Mouse (Mus musculus): ENCODE results near the gene Angptl4. TPM values are rescaled to one million over a fixed set of nuclear protein-coding genes. Genes with fewer than 3 reads are reported as not detected.
"Not testable (repeated sequence)": the region's sequence is repeated elsewhere in the genome, so short reads cannot be mapped to it uniquely, and the experiment has no call there.

Angptl4 gene
- polyA plus RNA-seq (2016; fragmentation: Nextera tagmentation; extraction: Ambion mirVana) = 11.4 and 13.3 TPM in 2 replicates

- Histone ChIP-seq H3K4me3 (replicated peaks) (peak within 1 kb of the TSS; percentile 46), H3K36me3 (replicated peaks) (no peaks in the 10 kb centered on the region), H3K27ac (peak within 1 kb of the TSS; percentile 61; the same call in 1 of the 2 replicates), H3K9ac (peak within 1 kb of the TSS; percentile 58), H3K9me3 (no peaks in the 10 kb centered on the region), H3K4me2 (peak within 1 kb of the TSS; percentile 87), H3K4me1 (peaks cover 22% of the 10 kb centered on the region), H3K27me3 (peaks cover 27% of the 10 kb centered on the region)
- peak; percentile 79 for ATAC-seq (ENCODE audit: low FRiP score)
- 1% methylated on average over 50 of the region's 50 CpGs for WGBS
Observed at GRCm38 (mm10) chr17:33781124-33781977, at the start of gene Angptl4. Gene Angptl4 (minus strand): TSS chr17:33781830.

GRCm38 (mm10) chr17:33829561-33829960 lies 47.9 kb upstream of the Angptl4 start:
- Histone ChIP-seq H3K36me3 (replicated peaks) (peaks cover 51% of the 10 kb centered on the region), H3K27ac (no peak overlapping the region), H3K4me3 (replicated peaks) (no peak overlapping the region), H3K9ac (no peak overlapping the region), H3K4me1 (peaks cover 13% of the 10 kb centered on the region), H3K9me3 (no peaks in the 10 kb centered on the region), H3K27me3 (no peaks in the 10 kb centered on the region), H3K4me2 (no peak overlapping the region)
- 93% methylated on average over 10 of the region's 10 CpGs for WGBS
- no peak for ATAC-seq (ENCODE audit: low FRiP score)

GRCm38 (mm10) chr17:33828892-33829291 lies 47.3 kb upstream of the Angptl4 start:
- Histone ChIP-seq H3K4me3 (replicated peaks) (no peak overlapping the region), H3K9me3 (no peaks in the 10 kb centered on the region), H3K4me1 (peaks cover 13% of the 10 kb centered on the region), H3K9ac (no peak overlapping the region), H3K27me3 (no peaks in the 10 kb centered on the region), H3K27ac (peak overlapping the region; percentile 36; the same call in 1 of the 2 replicates), H3K4me2 (no peak overlapping the region), H3K36me3 (replicated peaks) (peaks cover 44% of the 10 kb centered on the region)
- ATAC-seq (ENCODE audit: low FRiP score) = no peak
- WGBS = 78% methylated on average over 2 of the region's 2 CpGs

GRCm38 (mm10) chr17:33826850-33827249 lies 45.2 kb upstream of the Angptl4 start:
- Histone ChIP-seq H3K4me1 (peaks cover 32% of the 10 kb centered on the region), H3K27me3 (no peaks in the 10 kb centered on the region), H3K36me3 (replicated peaks) (peaks cover 41% of the 10 kb centered on the region), H3K9me3 (no peaks in the 10 kb centered on the region), H3K27ac (no peak overlapping the region), H3K9ac (no peak overlapping the region), H3K4me3 (replicated peaks) (no peak overlapping the region), H3K4me2 (no peak overlapping the region)
- WGBS = under 1% methylated on average over 3 of the region's 3 CpGs
- no peak for ATAC-seq (ENCODE audit: low FRiP score)

GRCm38 (mm10) chr17:33825462-33825861 lies 43.8 kb upstream of the Angptl4 start:
- ATAC-seq (ENCODE audit: low FRiP score) = no peak
- Histone ChIP-seq H3K4me2 (peak overlapping the region; percentile 77), H3K27me3 (no peaks in the 10 kb centered on the region), H3K9me3 (no peaks in the 10 kb centered on the region), H3K36me3 (replicated peaks) (peaks cover 41% of the 10 kb centered on the region), H3K4me3 (replicated peaks) (peak overlapping the region; percentile 77), H3K9ac (peak overlapping the region; percentile 87; the same call in 1 of the 2 replicates), H3K4me1 (peaks cover 33% of the 10 kb centered on the region), H3K27ac (no peak overlapping the region)
- WGBS = 85% methylated on average over 8 of the region's 8 CpGs

GRCm38 (mm10) chr17:33824997-33825330 lies 43.3 kb upstream of the Angptl4 start:
- H3K27ac ChIP-seq = peak overlapping the region; percentile 84; the same call in 1 of the 2 replicates
- H3K36me3 ChIP-seq (replicated peaks) = peaks cover 41% of the 10 kb centered on the region
- peak overlapping the region; percentile 87 for H3K9ac ChIP-seq
- ATAC-seq (ENCODE audit: low FRiP score); H3K9me3 ChIP-seq; H3K27me3 ChIP-seq: not testable (repeated sequence)
- H3K4me3 ChIP-seq (replicated peaks) = peak overlapping the region; percentile 77
- 5% methylated on average over 6 of the region's 6 CpGs for WGBS
- peak overlapping the region; percentile 77 for H3K4me2 ChIP-seq
- peaks cover 33% of the 10 kb centered on the region for H3K4me1 ChIP-seq

GRCm38 (mm10) chr17:33824084-33824996 lies 42.7 kb upstream of the Angptl4 start, which contains the start of the genes Rps28 and Ndufa7:
Gene Rps28 (minus strand): TSS chr17:33824562.
Gene Ndufa7 (plus strand): TSS chr17:33824572.
- Histone ChIP-seq H3K4me3 (replicated peaks) (peak within 1 kb of the TSS; percentile 77), H3K27me3 (no peaks in the 10 kb centered on the region), H3K4me1 (peaks cover 33% of the 10 kb centered on the region), H3K36me3 (replicated peaks) (peaks cover 41% of the 10 kb centered on the region), H3K9ac (peak within 1 kb of the TSS; percentile 87), H3K4me2 (peak within 1 kb of the TSS; percentile 80), H3K9me3 (no peaks in the 10 kb centered on the region), H3K27ac (peak within 1 kb of the TSS; percentile 84)
- WGBS = under 1% methylated on average over 51 of the region's 51 CpGs
- peak; percentile 94 for ATAC-seq (ENCODE audit: low FRiP score)

- peak overlapping the region; percentile 77 for H3K4me3 ChIP-seq (replicated peaks)
- H3K27me3 ChIP-seq; H3K27ac ChIP-seq; H3K9me3 ChIP-seq; ATAC-seq (ENCODE audit: low FRiP score): not testable (repeated sequence)
- peak overlapping the region; percentile 80 for H3K4me2 ChIP-seq
- peak overlapping the region; percentile 87 for H3K9ac ChIP-seq
- 86% methylated on average over 8 of the region's 8 CpGs for WGBS
- peaks cover 44% of the 10 kb centered on the region for H3K4me1 ChIP-seq
- H3K36me3 ChIP-seq (replicated peaks) = peaks cover 48% of the 10 kb centered on the region
Observed at GRCm38 (mm10) chr17:33823171-33823570, 41.5 kb upstream of the Angptl4 start.

GRCm38 (mm10) chr17:33822436-33822959 lies 40.9 kb upstream of the Angptl4 start:
- Histone ChIP-seq H3K36me3 (replicated peaks) (peaks cover 48% of the 10 kb centered on the region), H3K9me3 (no peaks in the 10 kb centered on the region), H3K27me3 (no peaks in the 10 kb centered on the region), H3K4me3 (replicated peaks) (no peak overlapping the region; the same call in 1 of the 2 replicates), H3K9ac (no peak overlapping the region), H3K4me2 (peak overlapping the region; percentile 4; the same call in 1 of the 2 replicates), H3K4me1 (peaks cover 49% of the 10 kb centered on the region), H3K27ac (no peak overlapping the region)
- no peak for ATAC-seq (ENCODE audit: low FRiP score)
- 88% methylated on average over 1 of the region's 1 CpGs for WGBS

- Histone ChIP-seq H3K27me3 (no peaks in the 10 kb centered on the region), H3K4me3 (replicated peaks) (peak overlapping the region; percentile 50), H3K27ac (peak overlapping the region; percentile 87), H3K4me2 (peak overlapping the region; percentile 82), H3K9ac (peak overlapping the region; percentile 80), H3K4me1 (peaks cover 36% of the 10 kb centered on the region), H3K9me3 (no peaks in the 10 kb centered on the region), H3K36me3 (replicated peaks) (peaks cover 46% of the 10 kb centered on the region)
- ATAC-seq (ENCODE audit: low FRiP score) = peak; percentile 58; the same call in 1 of the 2 replicates
- 18% methylated on average over 33 of the region's 33 CpGs for WGBS
Observed at GRCm38 (mm10) chr17:33817969-33818643, 36.5 kb upstream of the Angptl4 start.

- peak overlapping the region; percentile 80 for H3K9ac ChIP-seq
- ATAC-seq (ENCODE audit: low FRiP score) = peak; percentile 97
- peaks cover 28% of the 10 kb centered on the region for H3K4me1 ChIP-seq
- H3K27ac ChIP-seq = peak overlapping the region; percentile 87
- H3K4me3 ChIP-seq (replicated peaks) = peak overlapping the region; percentile 50
- under 1% methylated on average over 89 of the region's 89 CpGs for WGBS
- no peaks in the 10 kb centered on the region for H3K9me3 ChIP-seq
- H3K36me3 ChIP-seq (replicated peaks) = peaks cover 39% of the 10 kb centered on the region
- H3K27me3 ChIP-seq = peaks cover under 1% of the 10 kb centered on the region; the same call in 1 of the 2 replicates
- peak overlapping the region; percentile 82 for H3K4me2 ChIP-seq
Observed at GRCm38 (mm10) chr17:33817184-33817968, 35.7 kb upstream of the Angptl4 start.
